Mouse (Mus musculus) layer of hippocampus, adult 11-12 months (tissue): ENCODE results near the gene Psmg3.

Source experiments
- DNase-seq: peaks from one replicate; pipeline ENCODE4 v3.0.0; 2022; ENCODE audit warnings: low spot score

The Psmg3 gene

DNA sequence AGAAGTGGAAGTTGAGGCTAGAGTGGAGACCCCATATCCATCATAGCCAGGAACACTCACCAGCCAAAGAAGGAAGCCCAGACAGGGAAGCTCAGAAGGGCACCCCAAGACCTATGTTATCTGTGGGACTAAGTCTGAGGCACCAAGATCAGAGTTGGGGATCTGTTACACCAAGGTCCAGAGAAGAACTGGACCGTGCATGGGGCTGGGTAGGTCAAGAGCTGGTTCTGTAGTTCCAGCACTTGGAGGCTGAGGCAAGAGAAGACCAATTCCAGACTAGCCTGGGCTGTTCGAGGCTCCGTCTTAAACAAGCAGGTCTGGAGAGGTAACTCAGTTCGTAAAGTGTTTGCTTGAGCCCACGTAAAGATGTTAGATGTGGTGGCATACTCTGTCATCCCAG, 32.5 kb downstream of the Psmg3 start:
- DNase-seq, result no peak

DNA sequence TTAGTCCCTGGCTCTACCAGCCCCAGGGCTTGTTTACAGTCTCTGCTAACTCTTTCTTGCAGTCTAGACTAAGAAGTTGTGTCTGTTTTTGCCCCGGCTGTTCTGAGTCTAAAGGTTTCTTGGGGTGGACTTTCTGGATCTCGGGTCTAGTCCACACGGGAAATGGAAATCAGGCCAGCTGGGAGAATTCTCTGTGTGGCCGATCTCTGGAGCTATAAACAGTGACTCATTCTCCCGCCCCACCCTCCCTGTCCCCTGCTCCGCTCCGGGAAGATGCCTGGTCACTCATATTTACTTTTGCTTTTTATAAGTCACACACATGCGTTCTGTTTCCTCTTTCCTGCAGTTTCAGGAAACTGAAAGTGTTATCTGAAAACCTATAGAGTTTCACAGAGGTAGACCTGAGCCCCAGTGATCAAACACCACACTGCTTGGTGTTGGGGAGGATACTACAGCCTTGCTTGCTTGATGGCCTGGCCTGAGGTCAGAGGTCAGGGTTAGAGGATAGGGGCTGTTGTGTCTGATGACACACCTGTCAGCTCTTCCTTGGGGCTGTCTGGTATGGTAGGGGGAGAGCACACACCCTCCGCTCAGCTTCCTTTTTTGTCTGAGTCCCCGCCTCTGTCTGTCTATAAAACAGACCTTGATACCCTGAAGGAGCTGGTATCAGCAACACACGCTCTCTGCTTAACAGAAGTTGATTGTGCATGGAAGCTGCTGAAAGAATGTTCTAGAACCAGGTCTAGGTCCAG, 33.2 kb downstream of the Psmg3 start:
- DNase-seq, result no peak

- DNase-seq, result no peak
These were observed 33.7 kb downstream of the Psmg3 start for GRCm38 (mm10) chr5:139792966-139793337.

DNA sequence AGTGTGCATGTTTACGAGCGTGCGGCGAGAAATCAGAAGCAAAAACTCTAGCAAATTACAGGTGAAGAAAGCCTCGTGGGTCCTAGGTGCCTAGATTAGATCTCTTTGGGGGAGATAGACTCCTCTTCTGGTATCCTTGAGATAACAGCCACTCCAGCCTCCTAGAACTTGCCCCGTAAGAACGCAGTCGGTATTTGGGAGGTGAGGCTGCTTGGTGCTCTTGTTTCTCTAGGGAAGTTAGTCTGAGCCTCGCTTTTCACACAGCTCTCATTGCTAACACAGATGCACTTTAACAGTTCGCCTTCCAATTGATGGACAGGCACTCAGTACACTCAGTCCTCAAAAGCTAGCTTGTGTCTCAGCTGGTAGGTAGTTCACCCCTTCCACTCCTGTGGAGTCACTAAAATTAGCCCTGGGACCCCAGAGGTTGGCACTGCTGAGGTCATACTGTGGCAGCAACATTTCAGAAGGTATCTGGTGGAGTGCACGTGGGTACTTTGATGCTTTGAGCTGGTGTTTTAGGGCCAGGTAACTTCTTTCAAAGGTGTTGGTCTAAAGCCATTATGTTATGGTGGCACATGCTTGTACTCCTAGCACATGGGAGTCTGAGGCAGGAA, 34.4 kb downstream of the Psmg3 start:
- no peak for DNase-seq

DNA sequence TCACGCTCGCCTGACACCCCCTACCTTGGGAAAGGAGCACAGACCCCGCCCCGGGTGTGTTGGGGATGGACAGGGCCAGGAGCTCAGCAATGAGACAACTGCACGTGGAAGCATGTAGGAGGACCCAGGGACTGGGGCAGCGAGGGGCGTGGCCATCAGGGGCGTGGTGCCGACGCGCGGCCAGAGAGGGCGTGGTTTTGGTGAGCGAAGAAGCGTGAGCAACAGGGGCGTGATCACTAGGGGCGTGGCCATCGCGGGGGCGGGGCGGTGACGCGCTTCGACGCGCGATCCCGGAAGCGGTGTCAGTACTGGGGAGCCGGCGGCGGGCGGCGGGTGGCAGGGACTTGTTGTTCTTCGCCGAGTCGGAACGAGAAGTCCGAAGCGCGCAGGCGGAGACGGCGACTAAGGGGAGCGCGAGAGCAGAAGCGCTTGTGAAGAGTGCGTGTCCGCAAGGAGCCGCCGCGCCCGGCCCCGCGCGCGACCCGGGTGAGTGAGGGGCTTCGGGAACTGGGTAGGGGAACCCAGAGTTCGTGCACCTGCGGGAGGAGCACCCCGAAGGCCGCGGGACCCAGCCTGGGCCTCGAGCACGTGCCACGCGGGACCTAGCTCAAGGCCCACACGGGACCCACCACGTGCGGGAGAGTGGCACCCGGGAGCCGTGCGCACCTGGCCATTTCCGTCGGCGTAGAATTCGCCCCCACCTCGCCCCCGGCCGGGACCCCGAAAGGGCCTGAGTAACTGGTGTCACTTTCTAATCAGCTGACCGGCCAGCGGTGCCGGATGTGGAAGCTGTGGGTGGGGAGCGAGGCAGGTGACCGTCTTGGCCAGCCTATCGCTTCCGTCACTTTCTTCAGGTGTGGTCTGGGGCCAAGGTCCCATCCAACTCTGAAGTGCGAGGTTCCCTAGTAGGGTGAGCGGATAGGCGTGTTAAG, 35.2 kb downstream of the Psmg3 start, which contains the start of gene Mafk:
Gene Mafk, plus strand, starts transcription at position 287 of the 932 bp plus-strand sequence.
- peak; percentile 97 for DNase-seq

DNA sequence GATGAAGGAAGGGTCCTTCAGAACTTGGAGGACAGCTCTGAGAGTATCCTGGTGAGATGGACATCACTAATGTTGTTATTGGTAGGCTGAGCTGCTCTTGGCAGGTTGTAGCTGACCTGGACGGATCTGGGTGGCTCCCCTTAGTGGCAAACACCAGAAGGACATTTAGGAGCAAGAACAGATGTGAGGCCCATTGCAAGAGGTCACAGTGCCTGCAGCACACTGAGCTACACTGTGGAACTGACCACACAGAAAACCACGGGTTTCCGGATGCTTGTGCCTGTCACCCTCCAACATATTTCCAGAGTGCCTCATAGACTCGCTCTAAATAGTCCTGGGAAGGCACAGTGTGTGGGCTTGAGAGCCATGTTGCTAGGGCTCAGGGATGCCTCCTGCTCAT, 37.2 kb downstream of the Psmg3 start:
- no peak for DNase-seq

GRCm38 (mm10) chr5:139781406-139781805, 45.3 kb downstream of the Psmg3 start:
- DNase-seq, result no peak

GRCm38 (mm10) chr5:139776966-139777365, 49.7 kb downstream of the Psmg3 start:
- DNase-seq, result no peak

- DNase-seq, result peak; percentile 98
These were observed 51.3 kb downstream of the Psmg3 start, which contains the start of gene Ints1 for GRCm38 (mm10) chr5:139775216-139775926. Ints1 (minus strand) TSS chr5:139775674.
